Mouse (Mus musculus) embryo, embryonic 11 days (tissue): ENCODE measurements at regions not wholly inside any gene's neighbourhood (a gene's known extent, or its start where the extent isn't known, plus 50 kb on each side); places are given as distances from the start of the nearest gene placed in this dataset.

Source experiments
- DNase-seq: peaks from one replicate; pipeline ENCODE4 v3.0.0-alpha.2; 2015

DNA sequence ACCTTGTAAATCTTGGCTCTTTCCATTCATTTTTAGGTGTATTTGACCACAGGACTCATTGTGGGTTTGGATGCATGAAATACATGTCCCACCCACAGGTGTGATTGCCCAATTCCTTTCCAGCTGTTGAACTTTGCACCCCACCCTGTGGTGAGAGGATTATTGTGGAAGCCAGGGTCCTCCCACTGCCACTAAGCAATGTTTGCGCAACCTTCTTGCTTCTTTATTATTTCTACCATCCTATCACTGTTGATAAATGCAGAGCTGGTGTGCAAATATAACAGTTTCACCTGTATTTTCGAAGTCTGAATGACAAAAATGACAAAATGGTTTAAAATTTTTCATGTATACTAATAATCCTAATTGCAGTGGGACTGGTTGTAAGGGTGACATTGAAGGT lies 315.9 kb upstream of the Vwc2 start:
- DNase-seq, result no peak

DNA sequence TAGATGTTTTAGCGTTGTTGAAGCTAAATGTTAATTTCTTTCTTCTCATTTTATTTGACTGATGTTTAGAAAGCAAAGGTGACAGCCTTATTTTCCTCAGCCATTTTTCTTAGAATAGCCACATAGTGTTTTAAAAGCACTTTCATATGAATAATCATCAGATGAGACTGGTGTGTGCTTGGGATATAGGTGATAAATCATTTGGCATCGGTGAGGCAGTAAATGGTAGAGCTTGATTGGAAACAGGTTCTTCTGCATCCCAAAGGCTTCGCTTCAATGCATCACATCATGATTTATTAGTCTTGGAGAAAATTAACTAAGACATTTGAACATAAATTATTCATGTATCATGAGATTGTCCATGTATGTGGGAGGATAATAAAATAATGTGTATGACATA lies 273.8 kb upstream of the Vwc2 start:
- DNase-seq, result no peak

DNA sequence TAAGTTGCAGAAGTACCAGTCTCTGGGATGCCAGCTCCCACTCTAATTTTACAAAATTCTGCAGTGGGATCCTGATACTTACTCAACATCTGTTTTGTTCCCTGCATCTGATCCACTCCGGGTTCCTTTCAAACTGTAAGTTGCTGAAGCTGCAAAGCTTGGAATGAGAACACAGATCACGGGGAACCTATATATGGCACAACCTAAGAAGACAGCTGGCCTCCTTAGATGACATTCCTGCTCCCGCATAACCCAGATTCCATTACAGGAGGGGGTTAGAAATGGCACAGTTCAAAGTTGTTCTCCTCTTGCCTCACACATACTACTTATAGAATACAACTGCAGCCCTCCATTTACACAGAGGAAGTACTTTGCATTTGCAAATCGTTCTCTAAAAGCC lies 272.9 kb upstream of the Vwc2 start:
- no peak for DNase-seq

DNA sequence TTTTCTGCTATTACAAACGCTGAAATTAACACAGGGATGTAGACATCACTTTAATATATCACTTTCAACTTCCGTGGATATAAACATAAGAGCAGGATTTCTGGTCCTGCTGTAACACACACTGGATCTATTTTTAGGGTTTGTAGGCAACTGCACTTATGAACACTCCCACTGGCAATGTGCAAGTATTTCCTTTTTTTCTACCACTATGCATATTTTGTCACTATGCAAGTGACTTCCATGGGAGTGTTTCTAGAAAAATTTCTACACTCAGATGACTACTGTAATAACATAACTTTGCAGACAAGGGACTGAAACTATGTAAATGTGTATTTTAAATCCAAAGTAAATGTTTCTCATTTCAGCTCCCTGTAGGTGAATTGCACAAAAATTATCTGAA lies 241.8 kb upstream of the Vwc2 start:
- DNase-seq, result no peak

DNA sequence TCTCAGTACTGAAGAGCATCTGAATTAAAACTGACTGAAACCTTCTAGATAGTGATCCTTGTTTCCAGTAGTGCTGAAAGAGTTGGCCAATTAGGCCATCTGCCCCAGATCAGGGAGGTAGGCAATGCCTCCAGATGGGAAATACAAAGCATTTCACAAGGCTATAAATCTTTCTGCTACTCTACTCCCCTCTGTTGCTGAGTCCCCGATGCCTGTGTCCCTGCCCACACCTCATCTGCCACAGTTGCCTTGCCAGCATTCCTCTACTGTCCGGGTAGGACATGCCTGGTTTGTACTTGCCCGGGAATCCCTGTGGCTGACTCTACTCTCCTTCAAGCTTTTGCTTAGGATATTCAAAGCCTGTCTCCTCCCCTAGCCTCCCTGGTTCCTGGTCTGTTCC lies 220.7 kb upstream of the Vwc2 start:
- DNase-seq, result peak; percentile 2

DNA sequence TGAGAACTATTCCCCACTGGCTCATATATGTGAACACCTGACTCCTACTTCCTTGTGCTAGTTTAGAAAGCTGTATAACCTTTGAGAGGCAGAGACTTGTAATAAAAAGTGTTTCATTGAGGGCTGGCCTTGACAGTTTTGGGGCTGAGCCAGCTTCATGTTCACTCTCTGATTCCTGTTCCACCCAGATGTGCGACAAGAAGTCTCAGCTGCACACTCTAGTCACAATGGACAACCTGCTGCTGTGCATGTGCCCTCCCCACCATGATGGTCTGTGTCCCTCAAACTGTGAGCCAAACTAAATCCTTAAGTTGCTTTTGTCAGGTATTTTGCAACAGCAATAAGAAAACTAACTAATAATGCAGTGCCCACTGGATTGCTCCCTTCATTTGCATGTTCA lies 190.0 kb upstream of the Vwc2 start:
- no peak for DNase-seq

DNA sequence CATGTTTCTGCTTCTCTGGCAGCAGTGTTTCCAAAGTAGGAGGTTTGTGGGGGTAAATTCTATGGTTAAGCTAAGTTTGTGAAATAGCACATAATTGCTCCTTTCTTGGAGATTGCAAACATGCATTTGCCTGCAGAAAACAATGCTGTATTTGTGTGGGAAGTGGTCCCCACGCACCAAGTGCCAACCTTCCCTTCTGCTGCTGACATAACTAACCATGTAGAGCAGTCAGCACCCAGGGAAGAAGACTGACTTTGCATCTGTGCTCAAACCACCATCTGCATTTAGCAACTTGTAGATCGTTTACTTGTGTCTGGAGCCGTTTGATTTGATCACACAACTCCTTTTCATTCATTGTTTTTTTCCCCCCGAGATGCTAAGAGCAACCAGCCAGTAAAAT lies 161.1 kb upstream of the Vwc2 start:
- no peak for DNase-seq
